Mouse (Mus musculus): ENCODE measurements around the gene Rexo5. TPM values are rescaled to one million over a fixed set of nuclear protein-coding genes. Genes with fewer than 3 reads are reported as not detected.

Rexo5 gene
- total RNA-seq, 2 experiments from 2014 or later, result 2.3 TPM

- no peak for DNase-seq (ENCODE audit: low spot score in 2 of 2)
These were observed 94.1 kb downstream of the Rexo5 start for GRCm38 (mm10) chr7:119887887-119888286.

GRCm38 (mm10) chr7:119892198-119892597 is 98.4 kb downstream of the Rexo5 start:
- no peak for DNase-seq (ENCODE audit: low spot score in 2 of 2)

DNA sequence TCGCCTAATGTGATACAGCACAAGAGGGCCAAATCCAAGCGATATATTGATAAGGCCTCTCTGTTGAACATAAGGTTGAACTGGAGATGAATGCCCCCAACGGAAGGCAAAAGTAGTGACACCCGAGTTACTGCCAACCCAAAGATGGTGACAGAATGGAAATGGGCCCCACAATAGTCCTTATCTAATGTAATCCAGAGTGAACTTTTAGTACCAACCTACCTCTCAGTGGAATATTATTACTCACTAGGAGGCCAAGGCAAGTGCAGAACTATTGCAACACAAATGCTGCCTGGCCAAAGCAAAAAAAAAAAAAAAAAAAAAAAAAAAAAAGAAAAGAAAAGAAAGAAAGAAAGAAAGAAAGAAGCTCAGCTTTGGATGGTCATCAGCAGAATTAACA is 98.9 kb downstream of the Rexo5 start:
- no peak for DNase-seq (ENCODE audit: low spot score in 2 of 2)

DNA sequence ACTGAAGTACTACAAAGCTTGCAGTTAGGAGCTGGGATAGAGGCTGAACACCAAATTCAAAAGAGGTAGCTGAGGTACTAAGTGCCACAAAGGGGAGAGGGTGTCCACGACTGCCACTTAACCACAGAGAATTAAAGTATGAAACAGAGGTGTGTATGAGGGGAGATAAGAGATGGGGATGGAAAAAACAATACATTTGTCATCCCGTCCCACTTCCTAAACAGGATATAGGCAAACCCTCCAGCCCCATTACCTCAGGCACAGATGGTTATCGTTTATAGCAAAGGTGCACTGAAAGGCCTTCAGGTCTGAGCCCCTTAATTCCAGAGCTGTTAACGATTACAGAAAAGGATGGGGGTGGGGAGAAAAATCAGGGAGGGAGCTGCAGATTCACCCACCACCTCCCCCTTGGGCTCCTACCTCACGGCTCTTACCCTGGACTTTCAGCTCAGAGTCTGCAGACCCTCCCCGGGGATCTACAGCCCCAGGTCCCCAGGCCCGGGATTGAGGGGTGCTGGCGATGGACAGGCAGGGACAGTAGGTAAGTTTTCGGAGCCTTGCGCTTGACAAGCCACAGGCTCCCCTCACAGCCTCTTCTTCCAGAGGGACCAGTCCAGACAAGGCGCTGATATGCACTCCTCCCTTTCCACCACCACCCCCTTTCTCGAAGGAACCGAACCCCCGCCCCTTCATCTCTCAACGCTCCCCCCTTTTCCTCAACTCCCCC is 101.2 kb downstream of the Rexo5 start:
- DNase-seq (ENCODE audit: low spot score in 2 of 2), result no peak

- peak; percentile 97 to 98 for DNase-seq (ENCODE audit: low spot score in 2 of 2)
These were observed 102.1 kb downstream of the Rexo5 start, which contains the start of the genes Lyrm1 and Dcun1d3 for GRCm38 (mm10) chr7:119895639-119896512. Gene Lyrm1, plus strand, starts transcription at chr7:119895861. Gene Dcun1d3, minus strand, starts transcription at chr7:119896298.

GRCm38 (mm10) chr7:119897521-119898109 is 103.8 kb downstream of the Rexo5 start:
- no peak for DNase-seq (ENCODE audit: low spot score in 2 of 2)

DNA sequence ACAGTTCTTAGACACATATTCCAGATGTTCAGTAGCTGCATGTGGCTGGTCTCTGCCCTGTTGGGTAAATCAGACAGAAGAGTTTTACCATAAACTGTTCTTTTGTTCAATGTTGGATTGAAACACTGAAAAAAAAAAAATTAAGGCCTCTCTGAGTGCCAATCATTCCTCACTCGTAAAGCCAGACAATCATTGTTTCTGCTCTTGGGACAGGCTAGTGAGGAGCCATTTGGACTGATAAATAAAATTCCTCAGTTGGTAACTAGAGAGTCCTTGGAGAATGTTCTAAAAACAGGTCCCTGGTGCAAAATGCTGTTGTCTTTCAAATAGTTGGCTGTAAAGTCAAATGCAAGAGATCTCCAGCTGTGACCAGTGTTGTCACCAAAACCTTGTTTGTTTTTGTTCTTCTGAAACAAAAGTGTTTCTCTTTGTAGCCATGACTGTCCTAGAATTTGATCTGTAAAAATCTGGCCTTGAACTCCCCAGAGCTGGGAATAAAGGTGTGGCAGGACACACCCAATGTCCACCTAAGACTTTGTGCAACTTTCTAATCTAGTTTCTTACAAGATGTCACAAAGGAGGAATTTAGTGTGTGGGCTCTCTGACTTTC is 104.5 kb downstream of the Rexo5 start:
- DNase-seq (ENCODE audit: low spot score in 2 of 2), result no peak

Other genes with a start within 250 kb of the Rexo5 start
- not detected for gene Acsm2, start 239.7 kb upstream of the Rexo5 start, total RNA-seq (2021)
- gene Acsm1, start 187.0 kb upstream of the Rexo5 start, total RNA-seq (2021), result not detected
- not detected for gene Acsm4, start 104.0 kb upstream of the Rexo5 start, total RNA-seq (2021)
- 10 to 100 TPM; 48.3 to 50.7 TPM for gene Thumpd1, start 73.2 kb upstream of the Rexo5 start, total RNA-seq (2021)
- gene Acsm3, start 33.1 kb upstream of the Rexo5 start, total RNA-seq (2021), result not detected
- gene Eri2, start 52 bp downstream of the Rexo5 start, total RNA-seq (2021), result 1 to 10 TPM; 8.8 TPM
- gene Lyrm1, start 101.9 kb downstream of the Rexo5 start, total RNA-seq (2021), result 10 to 100 TPM; 13.5 to 13.8 TPM
- 10 to 100 TPM; 30.9 to 31.3 TPM for gene Dcun1d3, start 102.3 kb downstream of the Rexo5 start, total RNA-seq (2021)

Measured in left cerebral cortex, adult 18-20 months (tissue).